Mouse (Mus musculus): Measurements from ENCODE around the gene Morc2a. TPM values are rescaled to one million over a fixed set of nuclear protein-coding genes. Genes with fewer than 3 reads are reported as not detected.

Gene Morc2a
- polyA plus RNA-seq, 1 experiment, result 0.22 TPM

DNA sequence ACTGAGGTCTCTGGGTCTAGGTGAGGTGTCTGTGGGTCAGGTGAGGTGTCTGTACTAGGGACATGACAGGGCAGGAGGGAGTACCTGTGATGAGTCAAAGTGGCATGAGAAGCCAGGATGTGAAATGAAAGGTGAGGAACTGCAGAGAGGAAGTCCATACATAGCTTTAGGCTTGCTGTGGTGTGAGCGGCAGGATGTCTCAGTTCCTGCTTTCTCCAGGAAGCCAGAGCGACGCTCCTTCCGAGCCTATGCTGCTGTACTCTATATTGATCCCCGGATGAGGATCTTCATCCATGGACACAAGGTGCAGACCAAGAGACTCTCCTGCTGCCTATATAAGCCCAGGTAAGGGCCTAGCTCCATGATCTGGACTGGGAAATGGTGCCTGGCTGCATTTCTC, 27.4 kb downstream of the Morc2a start:
- Histone ChIP-seq H3K27me3 (ENCODE audit: control insufficient read depth) (no peaks in the 10 kb centered on the region), H3K9me3 (ENCODE audit: control insufficient read depth, low read length) (no peaks in the 10 kb centered on the region), H3K4me1 (ENCODE audit: control insufficient read depth) (no peaks in the 10 kb centered on the region), H3K4me3 (replicated peaks) (no peak overlapping the region), H3K36me3 (ENCODE audit: control insufficient read depth) (peaks cover 95% of the 10 kb centered on the region)
- TF ChIP-seq TAL1 (IDR thresholded peaks at IDR 0.05; ENCODE audit: low read length) (no peak), GATA1 (IDR thresholded peaks at IDR 0.05; ENCODE audit: low read length) (no peak)

DNA sequence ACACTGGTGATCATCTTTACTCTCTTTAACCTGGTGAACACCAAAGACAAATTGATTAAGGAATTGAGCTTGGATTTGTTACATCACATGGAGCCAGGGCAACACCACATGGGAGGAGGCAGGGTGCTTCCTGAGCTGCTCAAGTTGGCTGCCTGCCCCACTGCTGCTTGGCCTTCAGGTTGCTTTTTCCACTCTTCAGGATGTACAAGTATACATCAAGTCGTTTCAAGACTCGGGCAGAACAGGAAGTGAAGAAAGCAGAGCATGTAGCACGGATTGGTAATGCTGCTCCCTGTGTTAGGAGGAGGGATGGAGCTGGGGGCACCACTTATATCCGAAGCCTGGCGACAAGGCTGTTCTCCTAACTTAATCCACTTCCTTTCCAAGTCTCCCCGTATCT, 28.2 kb downstream of the Morc2a start:
- no peaks in the 10 kb centered on the region for H3K9me3 ChIP-seq (ENCODE audit: control insufficient read depth, low read length)
- peaks cover 91% of the 10 kb centered on the region for H3K36me3 ChIP-seq (ENCODE audit: control insufficient read depth)

DNA sequence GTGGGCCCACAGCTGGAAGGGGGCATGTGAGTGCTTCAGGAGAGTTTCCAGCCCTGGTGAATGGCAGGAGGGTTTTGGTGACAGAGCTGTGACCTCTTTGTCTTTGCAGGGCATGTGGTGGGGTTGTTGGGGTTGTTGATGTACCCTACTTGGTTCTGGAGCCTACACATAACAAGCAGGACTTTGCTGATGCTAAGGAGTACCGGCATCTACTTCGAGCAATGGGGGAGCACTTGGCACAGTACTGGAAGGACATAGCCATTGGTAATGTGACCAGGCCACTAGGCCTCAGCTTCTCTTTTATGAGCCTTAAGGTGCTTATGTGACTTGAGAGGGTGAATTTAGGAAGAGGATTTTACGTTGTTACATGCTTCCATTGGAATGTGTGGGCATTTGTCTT, 30.8 kb downstream of the Morc2a start:
- TF ChIP-seq GATA1 (IDR thresholded peaks at IDR 0.05; ENCODE audit: low read length), result no peak
- no peak for TF ChIP-seq TAL1 (IDR thresholded peaks at IDR 0.05; ENCODE audit: low read length)
- H3K27me3 ChIP-seq (ENCODE audit: control insufficient read depth), result no peaks in the 10 kb centered on the region

More for the DNA sequence above, 28.2 kb downstream of the Morc2a start:
- Histone ChIP-seq H3K27me3 (ENCODE audit: control insufficient read depth) (no peaks in the 10 kb centered on the region), H3K4me1 (ENCODE audit: control insufficient read depth) (no peaks in the 10 kb centered on the region), H3K4me3 (replicated peaks) (no peak overlapping the region)
- TF ChIP-seq GATA1 (IDR thresholded peaks at IDR 0.05; ENCODE audit: low read length) (no peak), TAL1 (IDR thresholded peaks at IDR 0.05; ENCODE audit: low read length) (no peak)

DNA sequence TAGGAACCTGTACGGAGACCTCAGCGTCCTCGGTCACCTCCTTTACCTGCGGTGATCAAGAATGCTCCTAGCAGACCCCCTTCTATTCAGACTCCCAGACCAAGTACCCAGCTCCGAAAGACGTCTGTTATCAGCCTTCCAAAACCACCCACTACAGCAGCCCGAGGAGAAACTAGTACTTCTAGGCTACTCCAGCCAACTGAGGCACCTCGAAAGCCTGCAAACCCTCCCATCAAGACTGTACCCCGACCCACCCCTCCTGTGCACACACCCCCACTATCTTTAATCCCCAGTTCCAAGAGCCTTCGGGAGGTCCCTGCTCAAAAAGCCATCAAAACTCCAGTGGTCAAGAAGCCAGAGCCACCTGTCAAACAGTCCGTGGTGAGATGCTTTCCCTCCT, 34.7 kb downstream of the Morc2a start:
- no peak for TF ChIP-seq TAL1 (IDR thresholded peaks at IDR 0.05; ENCODE audit: low read length)
- no peak for TF ChIP-seq GATA1 (IDR thresholded peaks at IDR 0.05; ENCODE audit: low read length)
- H3K4me3 ChIP-seq (replicated peaks), result no peak overlapping the region
- H3K4me1 ChIP-seq (ENCODE audit: control insufficient read depth), result no peaks in the 10 kb centered on the region
- no peaks in the 10 kb centered on the region for H3K27me3 ChIP-seq (ENCODE audit: control insufficient read depth)
- H3K9me3 ChIP-seq (ENCODE audit: control insufficient read depth, low read length), result no peaks in the 10 kb centered on the region
- H3K36me3 ChIP-seq (ENCODE audit: control insufficient read depth), result peaks cover 84% of the 10 kb centered on the region

More for the DNA sequence above, 30.8 kb downstream of the Morc2a start:
- no peaks in the 10 kb centered on the region for H3K9me3 ChIP-seq (ENCODE audit: control insufficient read depth, low read length)
- no peak overlapping the region for H3K4me3 ChIP-seq (replicated peaks)
- peaks cover 85% of the 10 kb centered on the region for H3K36me3 ChIP-seq (ENCODE audit: control insufficient read depth)
- H3K4me1 ChIP-seq (ENCODE audit: control insufficient read depth), result no peaks in the 10 kb centered on the region

DNA sequence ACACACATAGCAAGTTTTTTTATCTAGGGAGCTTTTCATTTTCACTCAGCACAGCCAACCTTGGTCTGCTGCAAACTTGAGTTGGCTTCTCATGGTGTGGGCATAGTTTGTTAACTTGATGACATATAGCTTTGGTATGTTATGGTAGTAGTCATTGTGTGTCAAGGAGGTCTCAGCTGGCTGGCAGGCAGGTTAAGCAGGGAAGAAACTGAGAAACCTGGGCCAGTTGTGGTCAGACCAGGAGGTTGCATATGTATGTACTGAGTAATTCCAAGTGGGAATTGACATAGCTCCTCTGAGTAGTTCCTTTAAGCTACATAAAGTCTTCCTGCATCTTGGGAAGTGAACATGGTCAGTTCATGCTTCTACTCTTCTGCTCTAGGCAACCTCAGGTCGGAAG, 35.2 kb downstream of the Morc2a start:
- Histone ChIP-seq H3K27me3 (ENCODE audit: control insufficient read depth) (no peaks in the 10 kb centered on the region), H3K4me3 (replicated peaks) (no peak overlapping the region), H3K4me1 (ENCODE audit: control insufficient read depth) (no peaks in the 10 kb centered on the region), H3K9me3 (ENCODE audit: control insufficient read depth, low read length) (no peaks in the 10 kb centered on the region), H3K36me3 (ENCODE audit: control insufficient read depth) (peaks cover 84% of the 10 kb centered on the region)
- TF ChIP-seq GATA1 (IDR thresholded peaks at IDR 0.05; ENCODE audit: low read length), result no peak
- no peak for TF ChIP-seq TAL1 (IDR thresholded peaks at IDR 0.05; ENCODE audit: low read length)

DNA sequence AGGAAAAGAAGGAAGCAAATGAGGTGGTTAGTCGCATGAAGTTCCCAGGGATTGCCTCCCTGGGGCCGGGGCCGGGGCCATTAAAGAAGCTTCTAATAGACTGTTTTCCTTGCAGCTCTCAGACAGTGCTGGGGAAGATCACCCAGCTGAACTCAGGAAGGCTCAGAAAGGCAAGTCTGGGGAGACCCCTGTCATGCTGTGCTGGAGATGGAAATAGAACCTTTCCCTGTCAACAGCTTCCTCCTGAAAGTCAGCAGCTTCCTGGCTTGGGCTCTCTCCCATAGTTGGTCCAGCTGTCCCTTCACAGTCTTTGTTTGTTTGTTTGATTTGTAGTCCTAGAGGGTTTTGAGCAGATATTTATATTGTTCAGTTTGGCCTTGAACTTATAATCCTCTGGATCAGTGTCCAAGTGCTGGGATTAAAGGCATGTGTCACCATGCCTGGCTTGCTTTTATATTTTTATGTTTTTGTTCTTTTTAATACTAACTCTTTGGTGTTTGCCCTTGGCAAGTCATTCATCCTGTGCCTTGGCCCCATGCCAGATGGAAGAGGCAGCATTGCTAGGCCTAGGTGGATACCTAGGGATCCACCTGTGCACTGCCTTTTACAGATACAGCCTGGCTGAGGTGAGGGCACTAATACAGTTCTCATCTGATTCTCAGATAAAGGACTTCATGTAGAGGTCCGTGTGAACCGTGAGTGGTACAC, 35.9 kb downstream of the Morc2a start:
- Histone ChIP-seq H3K4me1 (ENCODE audit: control insufficient read depth) (no peaks in the 10 kb centered on the region), H3K36me3 (ENCODE audit: control insufficient read depth) (peaks cover 84% of the 10 kb centered on the region)
- no peak for TF ChIP-seq TAL1 (IDR thresholded peaks at IDR 0.05; ENCODE audit: low read length)

DNA sequence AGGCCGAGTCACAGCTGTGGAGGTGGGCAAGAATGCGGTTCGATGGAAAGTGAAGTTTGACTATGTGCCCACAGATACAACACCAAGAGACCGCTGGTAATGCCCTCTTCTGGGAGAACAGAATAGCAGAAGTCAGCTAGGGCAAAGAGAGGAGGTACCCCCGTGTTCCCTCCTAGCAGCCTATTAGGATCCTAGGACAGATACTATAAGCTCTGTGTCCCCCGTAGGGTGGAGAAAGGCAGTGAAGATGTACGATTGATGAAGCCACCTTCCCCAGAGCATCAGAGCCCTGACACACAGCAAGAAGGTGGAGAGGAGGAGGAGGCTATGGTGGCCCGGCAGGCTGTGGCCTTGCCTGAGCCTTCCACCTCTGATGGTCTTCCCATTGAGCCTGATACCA, 36.4 kb downstream of the Morc2a start:
- Histone ChIP-seq H3K4me1 (ENCODE audit: control insufficient read depth) (no peaks in the 10 kb centered on the region), H3K27me3 (ENCODE audit: control insufficient read depth) (no peaks in the 10 kb centered on the region), H3K36me3 (ENCODE audit: control insufficient read depth) (peaks cover 83% of the 10 kb centered on the region), H3K4me3 (replicated peaks) (no peak overlapping the region), H3K9me3 (ENCODE audit: control insufficient read depth, low read length) (no peaks in the 10 kb centered on the region)
- TF ChIP-seq TAL1 (IDR thresholded peaks at IDR 0.05; ENCODE audit: low read length) (no peak), GATA1 (IDR thresholded peaks at IDR 0.05; ENCODE audit: low read length) (no peak)

More for the DNA sequence above, 35.9 kb downstream of the Morc2a start:
- H3K9me3 ChIP-seq (ENCODE audit: control insufficient read depth, low read length), result no peaks in the 10 kb centered on the region
- H3K27me3 ChIP-seq (ENCODE audit: control insufficient read depth), result no peaks in the 10 kb centered on the region
- no peak overlapping the region for H3K4me3 ChIP-seq (replicated peaks)

DNA sequence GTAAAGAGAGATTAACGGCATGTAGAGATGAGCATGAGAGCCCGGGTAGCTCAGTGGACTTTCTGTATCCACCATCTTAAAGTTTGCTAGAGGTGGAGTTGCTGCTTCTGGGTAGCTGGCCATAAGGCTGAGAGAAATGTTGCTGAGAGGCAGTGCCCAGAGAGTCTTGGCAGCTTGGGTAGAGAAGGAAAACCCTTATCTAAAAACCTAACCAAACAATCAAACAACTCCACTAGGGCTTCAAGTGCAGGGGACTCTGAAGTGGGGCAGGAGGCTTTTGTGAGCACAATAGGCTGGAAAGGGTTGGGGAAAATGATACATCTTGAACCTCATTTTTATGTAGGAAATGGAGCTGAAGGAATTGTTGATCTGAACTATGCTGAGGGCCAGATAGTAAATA, 37.3 kb downstream of the Morc2a start:
- H3K4me1 ChIP-seq (ENCODE audit: control insufficient read depth), result no peaks in the 10 kb centered on the region
- peaks cover 85% of the 10 kb centered on the region for H3K36me3 ChIP-seq (ENCODE audit: control insufficient read depth)
- no peak overlapping the region for H3K4me3 ChIP-seq (replicated peaks)
- H3K9me3 ChIP-seq (ENCODE audit: control insufficient read depth, low read length), result no peaks in the 10 kb centered on the region
- no peaks in the 10 kb centered on the region for H3K27me3 ChIP-seq (ENCODE audit: control insufficient read depth)
- TF ChIP-seq GATA1 (IDR thresholded peaks at IDR 0.05; ENCODE audit: low read length) (no peak), TAL1 (IDR thresholded peaks at IDR 0.05; ENCODE audit: low read length) (no peak)

DNA sequence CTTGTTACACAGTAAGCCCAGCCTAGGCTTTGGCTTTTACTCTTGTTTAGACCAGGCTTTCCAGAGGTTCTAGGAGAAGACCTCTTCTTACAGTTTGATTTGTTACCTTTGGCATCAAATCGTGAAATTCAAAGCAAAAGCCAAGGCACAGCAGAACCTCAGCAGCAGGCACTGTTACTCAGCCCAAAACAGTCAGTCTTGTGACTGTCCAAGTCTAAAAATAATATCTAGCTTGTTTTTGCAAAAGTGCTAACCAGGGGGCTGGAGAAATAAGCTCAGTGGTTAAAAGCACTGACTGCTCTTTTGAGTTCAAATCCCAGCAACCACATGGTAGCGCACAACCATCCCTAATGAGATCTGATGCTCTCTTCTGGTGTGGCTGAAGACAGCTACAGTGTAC, 37.9 kb downstream of the Morc2a start:
- TF ChIP-seq TAL1 (IDR thresholded peaks at IDR 0.05; ENCODE audit: low read length) (no peak), GATA1 (IDR thresholded peaks at IDR 0.05; ENCODE audit: low read length) (no peak)
- H3K36me3 ChIP-seq (ENCODE audit: control insufficient read depth), result peaks cover 87% of the 10 kb centered on the region
- no peaks in the 10 kb centered on the region for H3K4me1 ChIP-seq (ENCODE audit: control insufficient read depth)
- H3K9me3 ChIP-seq (ENCODE audit: control insufficient read depth, low read length), result no peaks in the 10 kb centered on the region
- H3K4me3 ChIP-seq (replicated peaks), result no peak overlapping the region
- no peaks in the 10 kb centered on the region for H3K27me3 ChIP-seq (ENCODE audit: control insufficient read depth)

DNA sequence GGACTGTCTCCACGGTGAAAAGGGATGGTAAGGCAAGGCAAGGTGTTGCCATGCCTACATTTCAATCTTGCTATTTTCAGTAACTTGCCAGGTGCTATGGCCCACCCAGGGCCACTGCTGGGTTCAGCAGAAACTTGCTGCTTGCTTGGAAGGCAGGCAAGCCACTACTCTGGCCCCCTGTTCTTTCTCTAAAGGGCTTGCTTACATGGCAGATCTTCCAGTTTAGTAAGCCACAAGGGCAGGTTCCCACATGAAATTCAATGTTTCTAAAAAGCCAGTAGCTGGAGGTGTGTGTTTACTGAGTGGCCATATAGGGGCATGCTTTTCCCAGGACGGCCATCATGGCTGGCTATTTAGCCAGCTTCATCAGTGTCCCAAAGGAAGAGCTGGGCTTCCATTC, 42.8 kb downstream of the Morc2a start:
- no peaks in the 10 kb centered on the region for H3K9me3 ChIP-seq (ENCODE audit: control insufficient read depth, low read length)
- H3K36me3 ChIP-seq (ENCODE audit: control insufficient read depth), result peaks cover 49% of the 10 kb centered on the region
- no peak for TF ChIP-seq GATA1 (IDR thresholded peaks at IDR 0.05; ENCODE audit: low read length)
- TF ChIP-seq TAL1 (IDR thresholded peaks at IDR 0.05; ENCODE audit: low read length), result no peak
- no peaks in the 10 kb centered on the region for H3K27me3 ChIP-seq (ENCODE audit: control insufficient read depth)
- H3K4me1 ChIP-seq (ENCODE audit: control insufficient read depth), result no peaks in the 10 kb centered on the region
- H3K4me3 ChIP-seq (replicated peaks), result no peak overlapping the region

All from erythroblast, embryonic 14.5 days (primary cell).